Mouse (Mus musculus) ovary, postnatal 10 days (tissue): ENCODE measurements at regions not wholly inside any gene's neighbourhood (a gene's known extent, or its start where the extent isn't known, plus 50 kb on each side); places are given as distances from the start of the nearest gene placed in this dataset.

ENCODE experiments used
- DNase-seq: peaks from one replicate; pipeline ENCODE4 v3.0.0; 2022; ENCODE audit warnings: low spot score

DNA sequence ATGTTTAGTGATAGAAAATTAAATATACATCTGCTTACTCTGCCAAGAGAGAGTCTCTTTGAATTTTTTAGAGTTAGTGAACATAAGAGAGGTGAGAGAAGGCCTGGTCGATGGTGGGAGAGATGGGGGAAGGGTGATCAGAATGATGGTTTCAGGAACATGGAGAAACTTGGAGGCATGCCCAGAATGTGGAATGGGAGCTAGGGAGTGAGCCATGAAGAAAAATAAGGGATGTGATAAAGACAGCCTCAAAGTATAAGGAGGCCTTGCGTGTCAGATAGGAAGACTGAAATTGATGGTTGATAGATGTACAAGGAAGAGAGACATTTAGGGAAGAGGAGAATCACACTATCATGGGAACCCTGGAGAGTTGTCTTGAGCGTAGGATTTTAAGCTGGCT lies 354.6 kb downstream of the Osr1 start:
- DNase-seq = no peak

GRCm38 (mm10) chr12:9934158-9934557 lies 364.2 kb downstream of the Osr1 start:
- no peak for DNase-seq

- no peak for DNase-seq
Observed at GRCm38 (mm10) chr12:9941357-9941756, 371.4 kb downstream of the Osr1 start.

- DNase-seq = no peak
Observed at GRCm38 (mm10) chr12:9941823-9942222, 371.9 kb downstream of the Osr1 start.

DNA sequence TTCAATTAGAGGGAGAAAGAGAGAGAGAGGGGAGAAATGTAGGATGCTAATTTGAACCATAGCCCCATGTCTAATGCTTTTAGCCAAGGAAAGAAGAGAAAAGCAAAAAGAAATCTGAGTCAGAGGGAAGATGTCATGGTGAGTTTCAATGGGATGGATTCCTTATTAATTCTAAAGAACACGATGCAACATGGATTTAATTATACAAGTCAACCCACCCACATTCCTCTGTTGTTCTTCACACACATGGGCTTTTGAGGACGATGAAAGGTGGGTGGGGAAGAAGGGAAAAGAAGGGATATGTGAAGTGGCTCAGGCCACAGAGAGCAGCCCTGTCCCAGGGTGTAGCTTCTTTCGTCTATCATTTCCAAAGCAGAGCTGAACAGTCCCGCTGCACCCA lies 378.9 kb downstream of the Osr1 start:
- DNase-seq = no peak

DNA sequence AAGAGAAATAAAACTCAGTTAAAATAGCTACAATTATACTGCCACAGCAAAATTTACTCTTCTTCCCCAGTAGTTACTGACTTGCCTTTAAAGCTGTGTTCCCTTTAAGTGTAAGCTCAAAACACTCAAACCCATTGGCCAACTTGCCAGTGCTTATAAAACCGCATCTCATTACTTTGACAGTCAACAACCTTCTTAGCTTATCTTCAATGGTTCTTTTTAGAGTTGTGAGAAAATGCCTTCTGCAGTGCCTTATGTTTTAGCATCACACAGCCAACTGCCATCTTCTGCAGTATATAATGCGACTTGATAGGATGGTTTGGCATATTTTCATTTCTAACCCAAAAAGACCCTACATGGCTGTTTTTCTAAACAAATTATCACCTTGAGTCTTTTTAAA lies 382.5 kb downstream of the Osr1 start:
- DNase-seq = no peak

- DNase-seq = no peak
Observed at GRCm38 (mm10) chr12:9954178-9954888, 384.4 kb downstream of the Osr1 start.

- no peak for DNase-seq
Observed at GRCm38 (mm10) chr12:9969390-9969789, 399.5 kb downstream of the Osr1 start.

DNA sequence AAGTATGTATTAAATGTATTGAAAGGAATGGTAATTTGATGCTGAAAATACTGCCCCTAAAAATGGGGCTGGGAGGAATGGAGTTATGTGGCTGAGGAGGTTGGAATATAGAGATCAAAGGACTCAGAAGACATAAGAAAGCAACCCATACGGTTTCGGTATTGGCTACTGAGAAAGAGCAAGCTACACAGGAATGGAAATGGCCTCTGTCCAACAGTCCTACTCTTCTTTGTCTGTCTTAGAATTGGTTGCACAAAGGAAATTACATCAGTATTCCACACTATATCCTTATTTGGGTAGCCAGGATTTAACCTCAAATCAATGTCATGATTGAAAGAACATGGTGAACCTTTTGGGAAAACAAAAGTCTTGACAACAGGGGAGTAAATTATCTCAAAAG lies 399.0 kb upstream of the Nt5c1b start:
- DNase-seq = no peak

DNA sequence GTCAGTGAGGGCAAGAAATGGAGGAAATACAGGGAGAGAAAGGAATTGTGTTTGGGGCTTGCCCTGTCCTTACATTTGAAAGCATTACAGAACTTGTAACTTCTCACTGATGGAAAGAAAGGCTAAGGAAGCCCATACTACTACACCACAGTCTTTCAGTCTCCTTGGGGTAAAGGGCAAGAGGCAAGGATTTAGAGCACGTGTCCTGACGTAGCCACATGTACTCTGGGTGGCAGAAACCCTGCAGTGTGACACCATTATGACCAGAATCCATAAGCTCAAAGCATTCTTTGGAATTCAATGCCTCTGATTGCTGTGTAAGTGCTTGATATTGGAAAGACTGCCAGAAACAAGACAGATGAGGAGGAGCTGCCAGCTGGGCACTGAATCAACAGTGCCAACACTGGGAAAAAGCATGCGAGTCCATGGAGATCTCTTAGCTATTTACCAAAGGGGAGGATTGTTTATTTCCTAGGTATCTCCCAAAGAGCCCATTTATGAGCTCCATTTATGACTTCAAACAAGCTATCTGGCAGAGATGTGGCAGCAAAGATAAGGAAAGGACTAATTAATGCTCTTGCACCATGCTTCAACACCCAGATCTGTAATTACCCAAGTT lies 391.2 kb upstream of the Nt5c1b start:
- DNase-seq = no peak

DNA sequence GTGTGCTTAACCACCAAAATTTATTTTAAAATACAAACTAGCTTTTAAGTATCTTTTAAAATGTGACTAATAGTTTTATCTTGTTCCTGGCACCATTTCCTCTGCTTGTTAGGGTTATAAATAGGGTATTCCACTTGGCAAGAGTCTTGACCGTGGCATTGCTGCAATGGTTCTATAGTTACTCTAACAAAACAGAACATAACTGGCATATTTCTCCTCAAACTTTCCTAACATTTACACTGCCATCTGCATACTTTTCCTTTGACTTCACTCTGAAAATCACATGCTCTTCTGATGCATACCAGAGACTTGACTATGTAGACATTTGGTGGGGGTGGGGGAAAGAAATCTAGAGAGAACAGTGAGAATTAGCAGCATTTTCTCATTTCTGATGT lies 390.7 kb upstream of the Nt5c1b start:
- no peak for DNase-seq

- no peak for DNase-seq
Observed at GRCm38 (mm10) chr12:9991305-9991704, 378.5 kb upstream of the Nt5c1b start.

DNA sequence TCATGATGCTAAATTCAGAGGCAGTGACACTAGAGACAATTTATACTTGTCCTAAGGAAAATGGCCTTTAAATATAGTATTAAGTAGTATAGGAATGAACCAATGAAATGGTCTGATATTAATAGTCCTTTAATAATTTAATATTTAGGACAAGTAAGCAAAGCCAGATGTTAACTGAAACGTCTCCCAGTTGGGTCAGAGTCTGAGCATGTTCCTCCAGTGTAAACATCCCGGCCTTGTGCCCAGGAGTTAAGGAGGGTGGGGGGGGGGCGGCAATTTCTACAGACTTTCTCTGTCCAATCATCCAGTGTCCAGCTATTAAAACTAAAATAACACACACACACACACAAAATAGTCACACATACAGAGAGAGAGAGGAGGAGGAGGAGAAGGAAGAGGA lies 374.1 kb upstream of the Nt5c1b start:
- DNase-seq = no peak

DNA sequence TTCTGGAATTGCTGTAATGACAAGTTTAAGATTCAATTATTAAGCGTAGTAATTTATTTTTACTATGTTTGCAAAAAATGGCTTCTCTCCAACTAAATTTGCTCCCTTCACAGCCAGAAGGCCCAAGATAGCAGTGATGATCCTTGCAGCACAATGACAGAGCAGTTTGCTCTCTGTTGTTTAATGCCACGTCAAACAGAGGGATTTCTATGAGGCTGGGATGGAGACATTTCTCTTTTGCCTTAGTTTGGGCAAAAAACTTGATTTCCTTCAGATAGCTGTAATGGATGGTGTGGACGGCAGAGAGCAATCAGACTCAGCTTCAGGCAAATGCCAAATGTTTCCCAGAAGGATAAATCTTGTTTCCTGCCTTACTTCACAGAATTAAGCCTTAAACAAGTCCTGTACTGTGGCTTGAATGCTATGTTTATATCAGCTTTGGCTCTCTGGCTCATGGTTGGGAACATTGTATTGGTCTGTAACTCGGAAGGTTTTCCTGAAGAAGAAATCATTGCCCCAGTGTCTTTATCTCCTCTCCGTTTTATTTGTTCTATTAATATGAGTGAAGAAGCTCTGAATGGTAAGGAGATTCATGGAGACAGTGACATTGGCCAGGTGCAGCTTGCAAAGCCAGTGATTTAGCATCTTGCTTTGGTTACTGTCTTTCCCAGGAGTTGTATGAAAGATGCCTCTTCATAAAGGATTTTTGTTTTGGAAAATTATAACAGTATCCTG lies 373.2 kb upstream of the Nt5c1b start:
- DNase-seq = no peak

- no peak for DNase-seq
Observed at GRCm38 (mm10) chr12:9997190-9997561, 372.6 kb upstream of the Nt5c1b start.

DNA sequence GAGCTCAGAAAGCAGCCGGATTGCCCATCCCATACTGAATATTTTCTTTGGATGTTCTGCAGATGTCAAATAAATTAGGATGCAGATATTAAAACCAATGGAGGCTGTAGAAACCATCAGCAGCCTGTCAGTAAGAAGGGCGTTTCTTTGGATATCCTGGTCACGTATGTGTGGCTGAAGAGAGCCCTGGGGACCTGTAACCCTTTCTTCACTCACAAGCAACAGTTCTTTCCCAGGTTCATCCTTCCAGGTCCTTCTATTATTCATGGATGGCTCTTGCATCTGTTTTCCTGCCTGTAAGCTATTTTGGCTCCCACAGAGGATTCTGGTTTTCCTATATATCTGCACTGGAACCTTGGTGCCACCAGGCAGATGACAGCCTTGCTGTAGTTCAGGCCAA lies 372.2 kb upstream of the Nt5c1b start:
- DNase-seq = no peak

DNA sequence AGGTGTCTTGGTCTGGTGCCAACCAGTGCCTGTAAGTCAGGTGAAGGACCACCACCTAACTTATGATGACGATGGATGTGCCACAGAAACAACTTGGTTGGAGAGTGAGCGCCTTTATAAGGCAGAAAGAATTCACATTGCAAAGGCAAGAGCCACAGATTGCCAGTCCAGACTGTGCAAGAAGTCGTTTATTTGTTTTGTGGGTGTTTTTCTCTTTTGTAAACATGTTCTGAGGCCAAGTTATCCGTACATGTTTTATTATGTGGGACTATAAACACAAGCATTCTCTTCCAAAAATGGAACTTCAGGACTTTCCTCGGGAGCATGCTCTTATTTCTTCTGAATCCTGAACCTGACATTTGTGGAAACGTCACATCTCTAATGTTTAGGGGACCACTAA lies 369.8 kb upstream of the Nt5c1b start:
- DNase-seq = no peak

GRCm38 (mm10) chr12:10008473-10008872 lies 361.3 kb upstream of the Nt5c1b start:
- DNase-seq = no peak

GRCm38 (mm10) chr12:10016710-10017581 lies 352.8 kb upstream of the Nt5c1b start:
- no peak for DNase-seq

DNA sequence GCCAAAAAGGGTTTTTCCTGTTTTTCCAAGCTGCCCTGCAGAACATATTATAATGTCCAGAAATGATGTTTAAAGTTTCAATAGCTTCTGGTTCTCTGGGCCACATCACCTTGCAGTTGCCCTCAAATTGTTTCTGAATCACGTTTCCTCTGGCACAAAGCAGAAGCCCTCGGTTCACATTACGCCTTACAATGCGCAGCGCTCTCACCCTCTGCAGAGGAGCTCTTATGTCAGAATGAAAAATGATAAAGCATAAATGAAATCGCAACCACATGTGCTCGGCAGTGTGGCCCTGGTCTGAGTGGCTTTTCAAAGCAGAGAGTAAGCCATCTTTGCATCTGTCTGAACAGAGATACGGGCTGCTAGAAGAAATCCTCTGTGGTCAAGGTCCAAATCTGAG lies 334.3 kb upstream of the Nt5c1b start:
- DNase-seq = no peak

DNA sequence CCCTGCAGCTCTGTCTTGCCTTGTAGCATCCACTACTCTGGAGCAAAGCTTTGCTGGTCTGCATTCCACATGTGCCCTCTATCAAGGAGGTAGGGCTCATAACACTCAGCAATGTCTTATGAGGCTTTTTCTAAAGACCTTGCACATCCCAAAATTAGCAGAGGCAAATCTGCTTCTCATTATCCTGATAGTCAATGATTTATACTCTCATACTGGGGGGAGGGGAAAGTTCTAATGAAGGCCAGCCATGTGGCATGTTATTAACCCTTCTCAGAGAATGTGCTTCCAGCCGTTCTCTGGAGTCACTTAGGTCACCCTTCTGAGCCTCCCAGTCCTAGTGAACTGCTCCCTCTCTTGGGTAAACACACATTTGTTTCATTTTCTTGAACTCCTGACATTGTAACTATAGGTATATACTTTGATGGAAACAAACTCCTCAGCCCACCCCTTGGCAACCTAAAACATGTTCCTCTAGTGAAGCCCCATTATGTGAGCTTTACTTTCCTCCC lies 307.7 kb upstream of the Nt5c1b start:
- DNase-seq = no peak

- no peak for DNase-seq
Observed at GRCm38 (mm10) chr12:10078341-10078740, 291.4 kb upstream of the Nt5c1b start.
